Mouse (Mus musculus) spleen, adult 12 weeks (tissue): ENCODE measurements around the gene Ugt1a8.

Experiments
- DNase-seq: peaks from one replicate; pipeline ENCODE4 v3.0.0; 2022; ENCODE audit warnings: low spot score

Ugt1a8 gene

GRCm38 (mm10) chr1:88235894-88236415, 148.3 kb downstream of the Ugt1a8 start:
- DNase-seq = no peak

GRCm38 (mm10) chr1:88237311-88237710, 149.7 kb downstream of the Ugt1a8 start:
- no peak for DNase-seq

- DNase-seq = no peak
Observed at GRCm38 (mm10) chr1:88238771-88239170, 151.2 kb downstream of the Ugt1a8 start.

- no peak for DNase-seq
Observed at GRCm38 (mm10) chr1:88240072-88240471, 152.5 kb downstream of the Ugt1a8 start.

DNA sequence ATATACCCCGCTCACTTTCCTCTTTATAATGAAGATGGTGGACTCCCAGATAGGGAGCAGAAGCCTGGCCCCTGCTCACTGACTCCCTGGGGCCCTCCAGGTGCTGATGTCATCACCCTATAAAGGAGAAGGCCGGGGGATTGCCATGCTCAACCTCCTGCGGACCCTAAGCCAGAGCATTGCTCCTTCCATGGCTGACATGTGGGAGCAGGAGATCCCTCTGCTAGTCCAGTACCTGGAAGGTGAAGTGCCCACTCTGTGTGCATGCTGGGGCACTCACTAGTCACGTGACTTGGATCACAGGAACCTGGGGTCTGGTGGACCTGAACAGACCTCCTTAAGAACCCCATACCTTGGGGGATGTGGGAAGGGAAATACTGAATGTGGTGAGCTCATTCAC, 153.0 kb downstream of the Ugt1a8 start:
- DNase-seq = no peak

GRCm38 (mm10) chr1:88243861-88244260, 156.2 kb downstream of the Ugt1a8 start:
- DNase-seq = no peak

GRCm38 (mm10) chr1:88245881-88246280, 158.3 kb downstream of the Ugt1a8 start:
- DNase-seq = no peak

GRCm38 (mm10) chr1:88246386-88246785, 158.8 kb downstream of the Ugt1a8 start:
- no peak for DNase-seq

DNA sequence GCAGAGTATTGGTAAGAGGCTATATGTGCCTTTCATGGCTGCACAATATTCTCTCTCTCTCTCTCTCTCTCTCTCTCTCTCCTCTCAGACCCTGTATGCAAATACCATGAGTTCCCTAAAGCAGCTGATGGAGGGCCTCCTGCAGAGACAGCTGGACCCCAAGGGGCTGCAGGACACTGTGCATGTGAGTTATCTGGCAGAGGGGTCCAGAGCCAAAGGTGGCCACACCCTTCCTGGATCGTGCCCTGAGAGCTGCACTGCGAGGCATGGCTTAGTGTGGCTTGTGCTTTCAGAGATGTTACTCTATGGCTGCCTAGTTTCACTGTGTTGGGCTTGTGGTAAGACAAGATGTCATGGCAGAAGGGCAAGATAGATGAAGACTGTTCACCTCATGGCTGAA, 160.0 kb downstream of the Ugt1a8 start:
- DNase-seq = no peak

DNA sequence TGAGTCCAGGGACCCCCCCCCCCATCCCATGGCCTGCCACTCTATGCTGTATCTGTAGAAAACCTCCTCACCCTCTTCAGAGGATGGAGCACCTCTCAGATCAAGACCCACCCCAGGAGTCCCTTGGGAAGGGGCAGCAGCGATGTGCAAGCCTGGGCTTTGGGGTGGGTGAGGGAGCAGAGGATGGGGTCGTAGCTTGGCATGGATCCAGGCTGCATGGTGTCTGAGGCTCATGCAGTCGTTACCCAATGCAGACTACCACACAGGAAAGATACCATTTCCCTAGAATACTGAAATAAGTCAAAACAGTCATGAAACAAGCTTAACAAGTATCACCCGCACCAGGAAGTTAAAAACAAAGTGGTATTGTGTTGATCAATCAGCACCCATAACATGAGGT, 161.0 kb downstream of the Ugt1a8 start:
- no peak for DNase-seq

- DNase-seq = no peak
Observed at GRCm38 (mm10) chr1:88249596-88249995, 162.0 kb downstream of the Ugt1a8 start.

DNA sequence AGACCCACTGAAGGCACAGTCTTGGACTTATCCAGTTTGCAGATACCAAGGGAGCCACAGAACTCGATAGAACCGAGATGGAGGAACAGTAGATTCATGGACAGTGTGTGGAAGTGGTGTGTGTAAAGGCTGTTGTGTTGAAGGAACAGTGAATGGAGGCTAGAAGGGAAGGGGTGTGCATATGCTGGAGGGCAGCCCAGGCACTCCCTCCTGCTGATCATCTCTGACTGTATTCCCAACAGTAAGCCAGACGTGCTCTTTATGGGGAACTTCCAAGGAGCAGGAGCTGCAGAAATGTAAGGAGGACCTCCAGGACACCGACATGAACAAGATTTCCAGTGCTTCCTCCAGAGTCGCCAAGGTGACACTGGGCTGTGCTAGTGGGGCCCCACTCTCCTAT, 162.4 kb downstream of the Ugt1a8 start:
- no peak for DNase-seq

GRCm38 (mm10) chr1:88253106-88253505, 165.5 kb downstream of the Ugt1a8 start:
- DNase-seq = no peak

GRCm38 (mm10) chr1:88253540-88253939, 165.9 kb downstream of the Ugt1a8 start:
- no peak for DNase-seq

GRCm38 (mm10) chr1:88254793-88255465, 167.3 kb downstream of the Ugt1a8 start:
- DNase-seq = no peak

- DNase-seq = no peak
Observed at GRCm38 (mm10) chr1:88255466-88255857, 167.8 kb downstream of the Ugt1a8 start.

DNA sequence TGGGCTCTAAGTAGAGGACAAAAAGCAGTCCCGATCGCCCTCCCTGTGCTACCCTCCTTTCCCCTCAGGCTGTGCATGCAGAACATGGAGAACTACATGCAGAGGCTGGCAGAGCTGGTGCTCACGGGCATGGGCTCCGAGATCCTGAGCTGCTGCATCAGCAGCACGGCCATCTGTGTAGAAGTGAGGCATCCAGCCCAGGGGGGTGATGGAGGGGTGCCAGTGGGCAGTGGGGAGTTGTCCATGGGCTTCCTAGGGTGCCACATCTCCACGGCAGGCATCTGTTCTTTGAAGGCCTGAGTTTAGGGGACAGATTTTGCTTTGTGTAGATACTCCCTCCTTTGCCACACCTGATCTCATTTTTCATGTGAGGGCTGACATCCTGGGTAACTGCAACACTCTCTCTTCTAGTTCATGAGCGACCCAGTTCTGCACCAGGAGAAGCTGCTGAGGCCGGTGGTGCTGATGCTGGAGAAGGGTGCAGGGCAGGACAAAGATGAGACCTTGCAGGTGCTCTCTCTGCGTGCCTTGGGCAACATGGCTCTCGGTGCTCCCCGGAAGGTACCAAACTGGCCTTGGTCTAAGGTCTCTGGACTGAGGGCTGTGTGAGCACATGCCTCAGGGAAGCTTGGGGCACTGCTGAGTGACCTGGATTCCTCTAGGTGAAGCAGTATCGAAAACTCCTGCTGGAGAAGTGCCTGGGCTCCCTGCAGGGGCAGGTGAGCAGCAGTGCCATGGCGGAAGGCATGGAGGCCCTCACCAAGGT, 168.6 kb downstream of the Ugt1a8 start:
- no peak for DNase-seq

DNA sequence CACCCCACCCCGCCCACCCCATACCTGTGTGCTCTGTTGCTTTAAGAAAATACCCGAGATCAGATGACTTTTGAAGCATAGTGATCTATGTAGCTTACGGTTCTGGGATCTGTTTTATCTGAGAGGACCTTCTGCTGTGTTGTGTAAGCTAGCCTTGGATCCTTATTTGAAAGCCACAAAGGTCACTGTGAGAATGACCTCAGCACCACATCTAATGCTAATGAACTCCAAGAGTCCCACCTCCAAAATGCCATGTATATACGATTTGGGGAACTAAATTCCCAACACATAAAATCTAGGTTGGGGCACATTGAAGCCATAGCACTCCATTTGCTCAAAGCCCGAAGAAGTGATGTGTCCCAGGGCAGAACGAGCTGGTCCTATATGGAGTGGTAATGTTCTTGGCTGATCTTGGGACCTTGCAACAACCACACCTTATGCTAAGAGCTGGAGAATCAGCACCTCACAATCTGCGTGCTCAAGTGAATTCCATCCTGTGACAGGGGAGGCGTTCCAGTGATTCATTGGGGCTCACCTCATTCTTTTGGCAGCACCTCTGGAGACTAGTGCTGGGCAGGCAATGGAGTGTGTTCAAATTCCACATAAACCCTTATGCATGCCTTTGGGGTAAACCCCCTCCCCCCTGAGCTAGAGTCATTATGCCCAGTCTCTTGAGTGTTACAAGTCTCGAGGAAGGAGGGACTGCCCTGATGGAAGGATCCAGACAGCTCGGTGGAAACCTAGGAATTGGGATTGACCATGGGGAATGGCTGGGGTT, 169.5 kb downstream of the Ugt1a8 start:
- no peak for DNase-seq

GRCm38 (mm10) chr1:88257681-88258080, 170.1 kb downstream of the Ugt1a8 start:
- no peak for DNase-seq

GRCm38 (mm10) chr1:88258361-88258760, 170.7 kb downstream of the Ugt1a8 start:
- DNase-seq = no peak

- DNase-seq = no peak
Observed at GRCm38 (mm10) chr1:88258881-88259642, 171.4 kb downstream of the Ugt1a8 start.

GRCm38 (mm10) chr1:88259643-88260024, 172.0 kb downstream of the Ugt1a8 start:
- no peak for DNase-seq
